Mouse (Mus musculus): ENCODE data around the gene Sdf4. TPM values are rescaled to one million over a fixed set of nuclear protein-coding genes. Genes with fewer than 3 reads are reported as not detected.

The Sdf4 gene
- polyA plus RNA-seq, 1 experiment from 2014 or later: 113 TPM

DNA sequence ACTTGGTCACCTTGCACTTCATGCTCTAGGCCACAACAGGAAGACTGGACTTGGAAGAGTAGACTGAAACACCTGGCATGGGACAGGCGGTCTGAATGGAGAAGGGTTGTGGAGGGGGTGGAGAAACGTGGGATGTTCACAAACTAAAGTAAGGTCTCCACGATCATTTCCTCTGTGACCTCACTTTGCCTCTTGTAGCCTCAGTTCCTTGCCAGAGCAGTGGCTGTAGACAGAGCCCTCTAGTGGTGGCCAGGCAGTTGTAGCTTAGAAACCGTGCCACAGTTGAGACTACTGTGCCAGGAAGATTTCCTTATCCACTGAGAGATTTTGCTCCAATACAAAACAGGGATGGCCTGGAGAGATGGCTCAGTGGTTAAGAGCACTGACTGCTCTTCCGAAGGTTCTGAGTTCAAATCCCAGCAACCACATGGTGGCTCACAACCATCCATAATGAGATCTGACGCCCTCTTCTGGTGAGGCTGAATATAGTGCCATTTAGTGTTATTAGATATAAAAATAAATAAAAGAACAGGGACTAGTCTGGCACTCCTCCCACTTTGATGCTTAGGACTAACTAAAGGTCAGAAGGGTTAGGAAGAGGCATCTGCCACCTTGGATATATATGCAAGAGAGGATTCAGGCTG, 40.9 kb downstream of the Sdf4 start:
- 51% methylated on average over 6 of the region's 6 CpGs for WGBS
- no peaks in the 10 kb centered on the region for H3K9me3 ChIP-seq
- no peak overlapping the region for H3K9ac ChIP-seq
- peaks cover 22% of the 10 kb centered on the region for H3K27me3 ChIP-seq (replicated peaks)
- ATAC-seq (replicated peaks): no peak
- no peaks in the 10 kb centered on the region for H3K36me3 ChIP-seq (replicated peaks)
- no peak overlapping the region for H3K27ac ChIP-seq
- H3K4me3 ChIP-seq: no peak overlapping the region
- no peak overlapping the region for H3K4me2 ChIP-seq
- peaks cover 34% of the 10 kb centered on the region for H3K4me1 ChIP-seq

- no peak for ATAC-seq (replicated peaks)
Measured at GRCm38 (mm10) chr4:156034301-156034700, 41.6 kb downstream of the Sdf4 start.

GRCm38 (mm10) chr4:156034901-156035300, 42.2 kb downstream of the Sdf4 start:
- Histone ChIP-seq H3K27ac (no peak overlapping the region), H3K9ac (peak overlapping the region; percentile 26; the same call in 1 of the 2 replicates), H3K4me3 (peak overlapping the region; percentile 24), H3K36me3 (replicated peaks) (no peaks in the 10 kb centered on the region), H3K4me1 (peaks cover 34% of the 10 kb centered on the region), H3K9me3 (no peaks in the 10 kb centered on the region), H3K27me3 (replicated peaks) (peaks cover 22% of the 10 kb centered on the region), H3K4me2 (peak overlapping the region; percentile 46)
- WGBS: 3% methylated on average over 25 of the region's 25 CpGs
- no peak for ATAC-seq (replicated peaks)

More at GRCm38 (mm10) chr4:156034301-156034700, 41.6 kb downstream of the Sdf4 start:
- no peak overlapping the region for H3K27ac ChIP-seq
- 60% methylated on average over 4 of the region's 4 CpGs for WGBS
- H3K4me3 ChIP-seq: no peak overlapping the region
- no peak overlapping the region for H3K9ac ChIP-seq
- no peaks in the 10 kb centered on the region for H3K9me3 ChIP-seq
- no peak overlapping the region; the same call in 1 of the 2 replicates for H3K4me2 ChIP-seq
- peaks cover 22% of the 10 kb centered on the region for H3K27me3 ChIP-seq (replicated peaks)
- H3K4me1 ChIP-seq: peaks cover 34% of the 10 kb centered on the region
- H3K36me3 ChIP-seq (replicated peaks): no peaks in the 10 kb centered on the region

DNA sequence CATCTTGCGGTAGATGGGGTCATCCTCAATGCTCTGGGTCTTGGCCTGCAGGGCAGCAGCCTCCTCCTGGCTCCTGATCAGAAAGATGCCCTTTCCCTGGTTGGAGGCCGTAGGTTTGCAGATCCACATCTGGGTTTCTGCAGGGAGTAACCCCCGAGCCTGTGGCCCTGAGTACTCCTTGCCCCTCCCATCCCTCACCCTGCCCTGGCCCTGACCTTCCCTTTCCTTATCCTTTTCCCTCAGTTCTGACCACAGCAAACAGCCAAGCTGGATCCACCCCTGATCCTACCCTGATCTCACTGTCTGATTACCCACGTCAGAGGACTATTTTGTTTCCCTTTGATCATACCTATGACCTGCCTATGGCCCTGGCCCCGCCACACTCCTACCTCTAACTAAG, 52.1 kb downstream of the Sdf4 start:
- no peak overlapping the region for H3K4me2 ChIP-seq
- H3K9me3 ChIP-seq: no peaks in the 10 kb centered on the region
- no peaks in the 10 kb centered on the region for H3K4me1 ChIP-seq
- H3K4me3 ChIP-seq: no peak overlapping the region
- H3K27me3 ChIP-seq (replicated peaks): no peaks in the 10 kb centered on the region
- ATAC-seq (replicated peaks): no peak
- no peak overlapping the region for H3K9ac ChIP-seq
- 74% methylated on average over 5 of the region's 5 CpGs for WGBS
- no peaks in the 10 kb centered on the region for H3K36me3 ChIP-seq (replicated peaks)
- H3K27ac ChIP-seq: no peak overlapping the region

GRCm38 (mm10) chr4:156049779-156050178, 57.1 kb downstream of the Sdf4 start:
- H3K9ac ChIP-seq: no peak overlapping the region
- no peak overlapping the region for H3K27ac ChIP-seq
- H3K4me3 ChIP-seq: no peak overlapping the region
- no peak overlapping the region for H3K4me2 ChIP-seq
- ATAC-seq (replicated peaks): no peak
- no peaks in the 10 kb centered on the region for H3K4me1 ChIP-seq
- H3K36me3 ChIP-seq (replicated peaks): no peaks in the 10 kb centered on the region
- WGBS: 91% methylated on average over 3 of the region's 3 CpGs
- no peaks in the 10 kb centered on the region for H3K27me3 ChIP-seq (replicated peaks)
- no peaks in the 10 kb centered on the region for H3K9me3 ChIP-seq

GRCm38 (mm10) chr4:156050391-156050980, 57.8 kb downstream of the Sdf4 start:
- 73% methylated on average over 6 of the region's 6 CpGs for whole genome bisulfite sequencing
- no peak for ATAC-seq (replicated peaks)
- Histone ChIP-seq H3K27ac (no peak overlapping the region), H3K27me3 (replicated peaks) (no peaks in the 10 kb centered on the region), H3K9me3 (no peaks in the 10 kb centered on the region), H3K4me2 (no peak overlapping the region), H3K9ac (no peak overlapping the region), H3K36me3 (replicated peaks) (no peaks in the 10 kb centered on the region), H3K4me1 (no peaks in the 10 kb centered on the region), H3K4me3 (no peak overlapping the region)

GRCm38 (mm10) chr4:156053113-156053512, 60.4 kb downstream of the Sdf4 start:
- H3K4me1 ChIP-seq: no peaks in the 10 kb centered on the region
- H3K4me2 ChIP-seq: no peak overlapping the region
- H3K27me3 ChIP-seq (replicated peaks): no peaks in the 10 kb centered on the region
- H3K4me3 ChIP-seq: no peak overlapping the region
- WGBS: 87% methylated on average over 4 of the region's 4 CpGs
- H3K9ac ChIP-seq: no peak overlapping the region
- H3K9me3 ChIP-seq: no peaks in the 10 kb centered on the region
- ATAC-seq (replicated peaks): no peak
- no peak overlapping the region for H3K27ac ChIP-seq
- H3K36me3 ChIP-seq (replicated peaks): no peaks in the 10 kb centered on the region

DNA sequence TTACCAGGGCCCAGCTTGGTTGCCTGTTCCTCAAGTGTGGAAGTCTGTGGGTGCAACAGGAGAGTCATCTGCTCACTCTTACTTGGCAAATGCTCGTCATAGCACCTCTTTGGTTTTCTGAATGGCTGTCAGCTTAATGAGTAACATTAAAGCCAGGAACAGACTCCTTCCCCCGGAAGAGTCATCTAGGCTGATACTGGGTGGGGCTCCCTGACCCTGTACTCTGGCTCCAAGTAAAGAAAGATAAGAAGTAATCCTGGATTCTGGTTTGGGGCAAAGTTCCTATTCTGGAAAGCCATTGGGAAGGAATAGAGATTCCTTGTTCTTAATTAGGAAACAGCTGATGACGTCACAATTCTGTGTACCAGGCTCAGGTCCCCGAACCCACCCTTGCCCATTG, 61.5 kb downstream of the Sdf4 start:
- no peak overlapping the region for H3K27ac ChIP-seq
- no peak overlapping the region for H3K4me3 ChIP-seq
- H3K9ac ChIP-seq: no peak overlapping the region
- H3K4me2 ChIP-seq: no peak overlapping the region
- ATAC-seq (replicated peaks): no peak
- no peaks in the 10 kb centered on the region for H3K9me3 ChIP-seq
- no peaks in the 10 kb centered on the region for H3K27me3 ChIP-seq (replicated peaks)
- 85% methylated on average over 4 of the region's 4 CpGs for WGBS
- no peaks in the 10 kb centered on the region for H3K36me3 ChIP-seq (replicated peaks)
- H3K4me1 ChIP-seq: no peaks in the 10 kb centered on the region

DNA sequence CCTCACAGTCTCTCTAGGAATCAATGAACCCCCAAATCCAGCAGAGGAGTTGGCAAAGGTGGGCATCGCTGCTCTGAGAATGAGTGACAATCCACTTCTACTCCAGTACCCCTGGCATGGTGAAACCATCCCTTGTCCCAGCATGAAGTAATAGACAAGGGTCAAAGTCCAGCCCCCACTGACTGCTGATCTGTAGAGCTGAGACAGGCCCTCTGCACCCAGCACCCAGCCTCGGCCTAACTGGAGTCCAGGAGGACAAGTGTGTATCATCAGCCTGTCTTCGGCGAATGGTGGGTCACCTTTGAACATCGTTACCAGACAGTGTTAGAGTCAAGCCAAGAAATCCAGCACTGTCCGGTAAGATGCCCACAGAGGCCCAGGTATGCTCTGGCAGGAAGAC, 61.9 kb downstream of the Sdf4 start:
- no peak overlapping the region for H3K4me2 ChIP-seq
- 92% methylated on average over 6 of the region's 6 CpGs for WGBS
- H3K4me3 ChIP-seq: no peak overlapping the region
- no peak overlapping the region for H3K9ac ChIP-seq
- H3K27ac ChIP-seq: no peak overlapping the region
- no peaks in the 10 kb centered on the region for H3K4me1 ChIP-seq
- ATAC-seq (replicated peaks): no peak
- H3K36me3 ChIP-seq (replicated peaks): no peaks in the 10 kb centered on the region
- no peaks in the 10 kb centered on the region for H3K9me3 ChIP-seq
- no peaks in the 10 kb centered on the region for H3K27me3 ChIP-seq (replicated peaks)

DNA sequence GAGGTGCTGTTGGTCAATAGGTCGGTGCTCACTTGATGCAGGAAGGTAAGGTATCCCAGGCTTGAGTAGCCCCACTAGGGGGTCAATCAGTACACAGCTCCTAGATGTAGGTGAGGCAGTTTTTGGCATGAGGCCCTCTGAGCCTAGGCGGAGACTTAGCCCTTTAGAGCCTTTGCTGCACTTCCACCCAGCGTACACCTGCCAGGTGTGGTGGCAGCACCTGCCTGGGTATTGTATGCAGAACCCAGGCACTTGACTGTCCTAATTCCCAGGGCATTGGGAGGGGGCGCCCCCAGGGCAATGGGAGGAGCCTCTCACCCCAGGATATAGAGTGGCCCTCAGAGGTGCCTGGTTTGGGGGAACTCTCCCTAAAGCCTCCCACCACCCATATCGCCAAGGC, 62.5 kb downstream of the Sdf4 start:
- no peak for ATAC-seq (replicated peaks)
- WGBS: 89% methylated on average over 5 of the region's 5 CpGs
- no peaks in the 10 kb centered on the region for H3K27me3 ChIP-seq (replicated peaks)

GRCm38 (mm10) chr4:156057702-156058101, 65.0 kb downstream of the Sdf4 start:
- Histone ChIP-seq H3K27ac (no peak overlapping the region), H3K4me2 (no peak overlapping the region), H3K4me3 (no peak overlapping the region), H3K27me3 (replicated peaks) (no peaks in the 10 kb centered on the region), H3K4me1 (no peaks in the 10 kb centered on the region), H3K9me3 (no peaks in the 10 kb centered on the region), H3K36me3 (replicated peaks) (no peaks in the 10 kb centered on the region), H3K9ac (no peak overlapping the region)
- WGBS: 74% methylated on average over 10 of the region's 10 CpGs
- ATAC-seq (replicated peaks): no peak

More for the DNA sequence above, 62.5 kb downstream of the Sdf4 start:
- Histone ChIP-seq H3K4me1 (no peaks in the 10 kb centered on the region), H3K27ac (no peak overlapping the region), H3K9me3 (no peaks in the 10 kb centered on the region), H3K36me3 (replicated peaks) (no peaks in the 10 kb centered on the region), H3K4me2 (no peak overlapping the region), H3K9ac (no peak overlapping the region), H3K4me3 (no peak overlapping the region)

DNA sequence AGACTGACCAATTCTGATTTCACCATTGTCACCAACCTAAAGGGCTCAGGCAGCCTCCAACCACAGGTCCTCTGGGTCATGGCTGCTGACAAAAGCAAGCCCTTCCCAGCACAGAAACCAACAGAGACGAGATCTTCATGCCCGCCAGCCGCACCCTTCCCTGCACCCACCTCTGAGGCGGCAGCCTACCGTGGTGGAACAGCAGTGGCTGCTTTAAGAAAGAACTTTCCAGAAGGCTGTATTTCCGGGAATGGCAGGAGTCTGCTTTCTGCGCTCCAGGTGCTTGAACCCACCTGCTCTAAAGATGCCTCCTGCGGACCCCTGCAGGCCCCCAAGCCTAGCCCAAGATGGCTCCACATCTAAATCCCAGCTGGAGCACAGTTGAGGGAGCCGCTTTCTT, 66.2 kb downstream of the Sdf4 start:
- WGBS: 81% methylated on average over 9 of the region's 9 CpGs
- Histone ChIP-seq H3K4me1 (peaks cover 3% of the 10 kb centered on the region), H3K4me2 (no peak overlapping the region), H3K27ac (no peak overlapping the region), H3K9me3 (no peaks in the 10 kb centered on the region), H3K9ac (no peak overlapping the region), H3K27me3 (replicated peaks) (no peaks in the 10 kb centered on the region), H3K4me3 (no peak overlapping the region), H3K36me3 (replicated peaks) (no peaks in the 10 kb centered on the region)
- no peak for ATAC-seq (replicated peaks)

- no peak for ATAC-seq (replicated peaks)
- Histone ChIP-seq H3K4me1 (peaks cover 7% of the 10 kb centered on the region), H3K9me3 (no peaks in the 10 kb centered on the region), H3K4me3 (no peak within 1 kb of the TSS), H3K27ac (no peak within 1 kb of the TSS), H3K27me3 (replicated peaks) (no peaks in the 10 kb centered on the region), H3K36me3 (replicated peaks) (no peaks in the 10 kb centered on the region), H3K4me2 (no peak within 1 kb of the TSS), H3K9ac (no peak within 1 kb of the TSS)
- 48% methylated on average over 5 of the region's 5 CpGs for WGBS
Measured at GRCm38 (mm10) chr4:156059261-156059660, 66.6 kb downstream of the Sdf4 start, which contains the start of gene Ttll10. TSS of gene Ttll10 (minus strand) at chr4:156059414.
